Mouse (Mus musculus) midbrain, embryonic 16.5 days (tissue): Measurements from ENCODE around the gene Zfp101. TPM values are rescaled to one million over a fixed set of nuclear protein-coding genes. Genes with fewer than 3 reads are reported as not detected.

Experiments
- ATAC-seq: fragments of 200-750 bp; cut with Nextera tagmentation; 2 replicates; pipeline ENCODE4 v1.8.0; 2017; ENCODE audit warnings: moderate TSS enrichment
- H3K27ac ChIP-seq: fragments of 300-500 bp; sonication (generic); 2 replicates; pipeline ENCODE4 v1.5.1; 2014; ENCODE audit warnings: mild to moderate bottlenecking, low read length, mixed read lengths
- H3K27me3 ChIP-seq: fragments of 300-500 bp; sonication (generic); 2 replicates; pipeline ENCODE4 v1.6.1; 2014; ENCODE audit warnings: low read depth, low read length, mixed read lengths; ENCODE audit not compliant: control insufficient read depth, insufficient read depth
- H3K36me3 ChIP-seq: fragments of 300-500 bp; sonication (generic); 2 replicates; pipeline ENCODE4 v1.6.1; 2014; ENCODE audit warnings: mild to moderate bottlenecking, low read length, moderate library complexity, mixed read lengths; ENCODE audit not compliant: control insufficient read depth, insufficient read depth
- H3K4me1 ChIP-seq: fragments of 300-500 bp; sonication (generic); 2 replicates; pipeline ENCODE4 v1.6.1; 2014; ENCODE audit warnings: mild to moderate bottlenecking, low read length, mixed read lengths; ENCODE audit not compliant: control insufficient read depth, insufficient read depth
- H3K4me2 ChIP-seq: fragments of 300-500 bp; sonication (generic); 2 replicates; pipeline ENCODE4 v1.6.1; 2014; ENCODE audit warnings: mild to moderate bottlenecking, low read length, mixed read lengths
- H3K4me3 ChIP-seq: fragments of 300-500 bp; sonication (generic); 2 replicates; pipeline ENCODE4 v1.5.1; 2014; ENCODE audit warnings: low read depth, mild to moderate bottlenecking, low read length, moderate library complexity, mixed read lengths
- H3K9ac ChIP-seq: fragments of 300-500 bp; sonication (generic); 2 replicates; pipeline ENCODE4 v1.6.1; 2014; ENCODE audit warnings: low read depth, low read length, mixed read lengths
- H3K9me3 ChIP-seq: fragments of 300-500 bp; sonication (generic); replicated peaks from 2 replicates; pipeline ENCODE4 v1.6.1; 2014; ENCODE audit warnings: mild to moderate bottlenecking, low read length, mixed read lengths; ENCODE audit not compliant: control insufficient read depth, poor library complexity, severe bottlenecking
- WGBS: fragments of 180-500 bp; shearing (Covaris S2); extraction: QIAGEN DNeasy Blood & Tissue Kit; methylation state at CpG from one replicate; pipeline ENCODE4 v1.1.7; 2014; 5-methylcytosine and 5-hydroxymethylcytosine counted together
- polyA plus RNA-seq: library from polyadenylated mRNA; unstranded; fragments of >200 nt; fragmentation: Nextera tagmentation; extraction: Ambion mirVana; gene quantifications from 2 replicates; pipeline ENCODE4 v1.2.1, GENCODE M21; 2015

The Zfp101 gene
- polyA plus RNA-seq: 10.5 and 13.7 TPM in 2 replicates

DNA sequence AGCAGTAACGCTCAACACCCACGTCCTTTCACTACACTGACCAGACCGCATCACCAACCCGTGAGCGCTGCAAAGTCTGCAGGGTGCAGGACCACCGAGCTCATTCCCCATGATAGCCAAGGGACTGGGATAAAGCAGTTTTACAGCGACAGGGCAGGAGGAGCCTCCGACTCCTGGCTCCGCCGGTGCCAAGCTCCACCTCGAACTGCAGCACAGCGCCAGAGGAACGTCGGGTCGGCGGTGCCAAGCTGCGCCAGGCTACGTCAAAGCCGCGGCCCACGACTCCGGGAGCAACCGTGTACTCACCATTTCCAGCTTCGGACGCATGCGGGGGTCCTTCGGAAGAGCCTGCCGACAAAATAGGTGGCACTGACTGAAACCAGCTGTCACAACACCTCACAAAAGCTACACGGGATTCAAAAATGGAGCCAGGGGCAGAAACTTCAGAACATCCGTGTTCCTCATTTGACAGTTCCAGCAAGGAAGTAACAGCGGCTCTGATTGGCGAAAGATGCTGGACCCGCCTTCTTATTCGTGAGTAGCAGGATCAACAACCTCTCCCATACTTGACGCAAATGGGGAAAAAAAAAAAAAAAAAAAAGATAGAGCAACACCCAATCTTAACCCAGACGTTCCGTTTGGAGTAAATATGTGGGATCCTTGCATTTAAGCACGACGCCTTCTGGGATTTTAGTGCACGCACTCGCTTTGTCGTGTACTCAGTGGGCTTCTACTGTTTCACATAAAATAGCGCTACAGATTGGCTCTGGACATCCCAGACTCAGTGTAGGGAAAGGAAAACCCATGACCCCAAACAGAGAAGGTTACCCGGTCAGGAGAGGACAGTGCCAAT, at the start of gene Zfp101:
TSS of gene Zfp101 (minus strand) at position 460 of the 853 bp plus-strand sequence.
- H3K27ac ChIP-seq: peak within 1 kb of the TSS; percentile 90
- peak within 1 kb of the TSS; percentile 75 for H3K9ac ChIP-seq
- peaks cover 13% of the 10 kb centered on the region for H3K4me1 ChIP-seq
- H3K9me3 ChIP-seq: no peaks in the 10 kb centered on the region
- peak within 1 kb of the TSS; percentile 69 for H3K4me2 ChIP-seq
- ATAC-seq: peak; percentile 99
- H3K27me3 ChIP-seq: no peaks in the 10 kb centered on the region
- WGBS: under 1% methylated on average over 44 of the region's 44 CpGs
- H3K36me3 ChIP-seq: no peaks in the 10 kb centered on the region
- peak within 1 kb of the TSS; percentile 87 for H3K4me3 ChIP-seq

DNA sequence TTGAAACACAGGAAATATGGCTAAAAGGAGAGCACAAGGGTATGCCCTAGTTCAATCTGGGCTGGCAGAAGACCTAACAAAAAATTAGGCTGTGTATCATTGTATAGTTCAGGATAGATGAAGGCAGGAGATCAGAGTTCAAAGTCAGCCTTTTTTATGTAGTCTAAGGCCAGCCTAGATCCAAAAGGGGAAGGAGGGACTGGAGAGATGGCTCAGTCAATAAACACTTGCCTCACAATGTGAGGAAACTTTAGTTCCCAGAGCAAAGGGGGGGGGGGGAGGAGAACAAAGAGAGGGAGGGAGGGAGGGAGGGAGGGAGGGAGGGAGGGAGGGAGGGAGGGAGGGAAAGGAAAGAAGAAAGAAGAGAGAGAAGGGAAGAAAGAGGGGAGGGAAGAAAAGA, 46.7 kb upstream of the Zfp101 start:
- Histone ChIP-seq H3K9ac (no peak overlapping the region), H3K27ac (no peak overlapping the region)

DNA sequence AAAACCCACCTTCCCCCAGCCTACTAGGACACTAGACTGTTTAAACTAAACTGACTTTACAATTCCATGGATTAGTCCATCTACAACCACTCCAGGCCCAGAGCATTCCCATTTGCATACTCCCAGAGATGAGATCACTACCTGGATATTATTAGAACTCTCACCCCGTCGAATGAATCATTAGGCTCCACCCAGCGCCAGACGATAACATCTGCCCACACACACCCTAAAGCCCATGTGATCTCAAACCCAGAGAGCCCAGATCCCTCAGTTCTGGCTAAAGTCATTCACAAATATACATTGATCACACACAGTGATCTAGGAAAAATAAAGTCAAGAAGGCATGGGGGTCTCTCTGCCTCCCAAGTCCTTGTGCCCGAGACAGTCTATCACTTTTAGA, 45.5 kb upstream of the Zfp101 start:
- H3K9ac ChIP-seq: no peak overlapping the region
- no peak overlapping the region for H3K4me3 ChIP-seq
- no peaks in the 10 kb centered on the region for H3K36me3 ChIP-seq
- no peak overlapping the region for H3K4me2 ChIP-seq
- H3K4me1 ChIP-seq: no peaks in the 10 kb centered on the region
- ATAC-seq: no peak
- no peak overlapping the region for H3K27ac ChIP-seq
- WGBS: 86% methylated on average over 5 of the region's 5 CpGs
- no peaks in the 10 kb centered on the region for H3K9me3 ChIP-seq
- no peaks in the 10 kb centered on the region for H3K27me3 ChIP-seq

More for the DNA sequence above, 46.7 kb upstream of the Zfp101 start:
- Histone ChIP-seq H3K4me1 (no peaks in the 10 kb centered on the region), H3K4me3 (no peak overlapping the region), H3K4me2 (no peak overlapping the region), H3K9me3 (no peaks in the 10 kb centered on the region), H3K36me3 (no peaks in the 10 kb centered on the region), H3K27me3 (no peaks in the 10 kb centered on the region)
- ATAC-seq: no peak

DNA sequence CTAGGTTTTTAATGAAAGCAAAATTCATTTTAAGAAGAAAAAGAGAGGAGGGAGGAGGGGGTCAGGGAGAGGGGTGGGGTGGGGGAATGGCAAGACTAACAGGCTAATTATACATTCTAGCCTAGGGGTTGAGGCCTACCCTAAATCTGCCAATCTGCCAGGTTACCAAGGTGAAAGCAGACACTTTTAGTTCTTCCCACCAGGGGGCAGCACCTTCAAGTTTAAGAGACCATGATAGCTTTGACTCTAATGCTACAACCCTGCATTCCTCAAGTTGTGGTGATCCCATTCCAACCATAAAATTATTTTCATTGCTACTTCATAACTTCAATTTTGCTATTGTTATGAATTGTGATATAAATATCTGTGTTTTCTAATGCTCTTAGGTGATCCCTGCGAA, 44.7 kb upstream of the Zfp101 start:
- no peak for ATAC-seq
- H3K9me3 ChIP-seq: no peaks in the 10 kb centered on the region
- no peak overlapping the region for H3K4me2 ChIP-seq
- H3K36me3 ChIP-seq: no peaks in the 10 kb centered on the region
- no peak overlapping the region for H3K9ac ChIP-seq
- no peak overlapping the region for H3K27ac ChIP-seq
- WGBS: 73% methylated on average over 1 of the region's 1 CpGs
- no peaks in the 10 kb centered on the region for H3K4me1 ChIP-seq
- H3K27me3 ChIP-seq: no peaks in the 10 kb centered on the region
- no peak overlapping the region for H3K4me3 ChIP-seq

DNA sequence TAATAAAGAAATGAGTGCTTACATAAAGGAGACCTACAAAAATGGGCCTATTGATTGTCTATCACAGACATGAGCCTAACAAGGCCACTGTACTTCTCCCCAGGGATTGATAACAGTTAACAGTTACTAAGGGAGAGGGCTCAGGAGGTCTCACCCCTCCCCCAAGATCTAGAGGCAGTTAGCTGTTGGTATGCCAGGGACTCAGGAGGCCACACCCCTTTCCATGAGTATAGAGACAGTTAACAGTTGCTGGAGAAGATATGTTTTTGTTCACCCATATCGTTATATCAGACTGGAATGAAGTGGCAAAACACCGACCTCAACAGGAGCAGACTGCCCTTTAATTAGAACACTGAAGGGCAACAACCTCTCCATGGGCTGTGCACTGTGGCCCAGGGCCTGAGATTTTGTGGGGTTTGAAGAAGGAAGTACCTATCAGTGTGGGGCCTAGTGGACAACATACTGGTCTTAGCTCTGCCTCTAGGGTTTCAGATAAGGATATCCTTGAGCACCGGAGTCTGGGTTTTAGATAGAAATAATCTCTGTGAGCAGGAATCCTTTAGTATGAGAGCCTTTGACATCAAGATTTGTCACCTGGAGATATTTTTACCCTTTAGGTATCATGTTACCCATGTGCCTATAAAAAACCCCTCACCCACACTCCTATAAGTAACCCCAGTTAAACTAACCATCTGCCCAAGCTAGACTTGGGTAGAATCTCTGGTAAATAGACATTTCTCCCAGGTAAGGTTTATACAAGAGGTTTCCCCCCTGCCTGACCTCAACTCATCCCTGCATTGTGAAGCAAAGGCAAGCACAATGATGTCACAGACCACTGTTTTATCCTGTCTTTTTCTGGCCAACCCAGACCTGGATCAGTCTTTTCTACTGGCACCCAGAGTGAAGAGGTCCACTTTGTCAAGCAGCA, 37.8 kb upstream of the Zfp101 start, which contains the start of gene Actl9:
TSS of gene Actl9 (plus strand) at position 878 of the 928 bp plus-strand sequence.
- H3K27me3 ChIP-seq: no peaks in the 10 kb centered on the region
- no peaks in the 10 kb centered on the region for H3K36me3 ChIP-seq
- WGBS: 88% methylated on average over 3 of the region's 3 CpGs
- no peaks in the 10 kb centered on the region for H3K9me3 ChIP-seq
- H3K4me1 ChIP-seq: no peaks in the 10 kb centered on the region
- H3K4me3 ChIP-seq: no peak within 1 kb of the TSS
- no peak within 1 kb of the TSS for H3K4me2 ChIP-seq
- no peak within 1 kb of the TSS for H3K27ac ChIP-seq
- no peak for ATAC-seq
- no peak within 1 kb of the TSS for H3K9ac ChIP-seq

DNA sequence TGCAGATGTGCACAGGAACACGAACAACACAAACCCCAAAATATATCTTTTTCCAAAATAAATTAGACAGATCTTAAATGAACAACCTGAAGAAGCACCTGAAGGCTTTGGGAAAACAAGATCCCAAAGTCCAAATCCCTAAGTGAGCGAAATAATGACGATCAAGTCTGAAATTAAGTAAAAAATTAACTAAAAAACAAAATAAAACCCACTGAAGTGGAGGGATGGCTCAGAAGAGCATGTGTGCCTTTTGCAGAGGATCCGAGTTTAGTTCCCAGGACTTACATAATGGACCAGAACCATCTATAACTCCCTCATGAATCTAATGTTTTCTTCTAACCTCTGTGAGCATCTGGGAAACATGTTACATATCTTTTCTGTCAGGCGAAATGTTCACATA, 2.2 kb downstream of the Zfp101 start:
- H3K27me3 ChIP-seq: no peaks in the 10 kb centered on the region
- peaks cover 13% of the 10 kb centered on the region for H3K4me1 ChIP-seq
- 94% methylated on average over 5 of the region's 5 CpGs for WGBS
- H3K27ac ChIP-seq: no peak overlapping the region
- no peak overlapping the region for H3K4me2 ChIP-seq
- no peaks in the 10 kb centered on the region for H3K9me3 ChIP-seq
- no peak overlapping the region for H3K4me3 ChIP-seq
- no peaks in the 10 kb centered on the region for H3K36me3 ChIP-seq
- no peak for ATAC-seq
- H3K9ac ChIP-seq: no peak overlapping the region

DNA sequence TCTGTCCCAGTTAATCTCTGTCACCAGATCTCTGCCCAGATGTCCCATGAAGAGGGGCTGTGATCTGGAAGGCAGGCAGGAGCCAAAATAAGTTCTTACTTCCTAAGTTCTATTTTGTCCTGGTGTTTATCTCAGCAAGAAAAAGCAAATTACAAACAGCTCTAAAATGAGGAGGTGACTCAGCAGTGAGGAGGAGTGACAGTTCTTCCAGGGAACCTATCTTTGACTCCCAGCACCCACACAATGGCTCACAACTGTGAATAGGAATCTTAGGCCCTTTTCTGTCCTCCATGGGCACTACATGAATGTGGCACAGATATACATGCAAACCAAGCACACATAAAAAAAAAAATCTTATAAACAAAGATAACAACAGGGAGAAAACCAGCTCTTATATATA, 8.7 kb downstream of the Zfp101 start:
- ATAC-seq: no peak
- Histone ChIP-seq H3K27me3 (no peaks in the 10 kb centered on the region), H3K4me2 (no peak overlapping the region), H3K36me3 (peaks cover 30% of the 10 kb centered on the region), H3K9ac (no peak overlapping the region), H3K4me1 (no peaks in the 10 kb centered on the region), H3K9me3 (no peaks in the 10 kb centered on the region), H3K4me3 (no peak overlapping the region), H3K27ac (no peak overlapping the region)

DNA sequence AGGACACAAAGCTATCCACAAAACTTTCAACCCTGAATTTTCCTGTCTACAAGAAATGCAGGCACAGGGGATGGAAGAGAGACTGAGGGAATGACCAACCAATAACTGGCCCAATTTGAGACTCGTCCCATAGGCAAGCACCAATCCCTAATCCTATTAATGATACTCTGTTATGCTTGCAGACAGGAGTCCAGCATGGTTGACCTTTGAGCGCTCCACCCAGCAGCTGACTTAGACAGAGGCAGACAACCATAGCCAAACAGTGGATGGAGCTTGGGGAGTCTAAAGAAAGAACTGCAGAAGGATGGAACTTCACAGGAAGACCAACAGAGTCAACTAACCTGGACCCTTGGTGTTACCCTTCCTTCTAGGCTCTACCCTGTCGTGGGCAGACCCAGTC, 21.6 kb downstream of the Zfp101 start:
- no peaks in the 10 kb centered on the region for H3K4me1 ChIP-seq
- 87% methylated on average over 3 of the region's 3 CpGs for WGBS
- H3K9ac ChIP-seq: no peak overlapping the region
- no peak for ATAC-seq
- no peak overlapping the region for H3K4me3 ChIP-seq
- H3K36me3 ChIP-seq: no peaks in the 10 kb centered on the region
- H3K27ac ChIP-seq: no peak overlapping the region
- no peaks in the 10 kb centered on the region for H3K27me3 ChIP-seq
- no peaks in the 10 kb centered on the region for H3K9me3 ChIP-seq
- H3K4me2 ChIP-seq: no peak overlapping the region
